Mouse (Mus musculus) intestine, embryonic 15.5 days (tissue): ENCODE data around the gene Raph1. TPM values are rescaled to one million over a fixed set of nuclear protein-coding genes. Genes with fewer than 3 reads are reported as not detected.

Experiments
- ATAC-seq: fragments of 200-750 bp; cut with Nextera tagmentation; 2 replicates; pipeline ENCODE4 v1.8.0; 2017; ENCODE audit warnings: moderate TSS enrichment, moderate library complexity
- H3K27ac ChIP-seq: fragments of 300-500 bp; sonication (generic); 2 replicates; pipeline ENCODE4 v1.5.1; 2015; ENCODE audit warnings: mild to moderate bottlenecking, inconsistent platforms
- H3K27me3 ChIP-seq: fragments of 300-500 bp; sonication (generic); replicated peaks from 2 replicates; pipeline ENCODE4 v1.6.1; 2015; ENCODE audit warnings: inconsistent platforms
- H3K36me3 ChIP-seq: fragments of 300-500 bp; sonication (generic); 2 replicates; pipeline ENCODE4 v1.6.1; 2015; ENCODE audit warnings: inconsistent platforms
- H3K4me1 ChIP-seq: fragments of 300-500 bp; sonication (generic); replicated peaks from 2 replicates; pipeline ENCODE4 v1.6.1; 2015; ENCODE audit warnings: inconsistent platforms
- H3K4me2 ChIP-seq: fragments of 300-500 bp; sonication (generic); replicated peaks from 2 replicates; pipeline ENCODE4 v1.6.1; 2015; ENCODE audit warnings: mild to moderate bottlenecking, inconsistent platforms
- H3K4me3 ChIP-seq: fragments of 300-500 bp; sonication (generic); replicated peaks from 2 replicates; pipeline ENCODE4 v1.5.1; 2015; ENCODE audit warnings: inconsistent platforms
- H3K9ac ChIP-seq: fragments of 300-500 bp; sonication (generic); 2 replicates; pipeline ENCODE4 v1.6.1; 2015; ENCODE audit warnings: inconsistent platforms
- H3K9me3 ChIP-seq: fragments of 300-500 bp; sonication (generic); 2 replicates; pipeline ENCODE4 v1.6.1; 2016; ENCODE audit warnings: inconsistent platforms
- WGBS: fragments of 180-500 bp; shearing (Covaris S2); methylation state at CpG from one replicate; pipeline ENCODE4 v1.1.7; 2015; 5-methylcytosine and 5-hydroxymethylcytosine counted together
- polyA plus RNA-seq: library from polyadenylated mRNA; unstranded; fragments of >200 nt; fragmentation: Nextera tagmentation; extraction: Ambion mirVana; gene quantifications from 2 replicates; pipeline ENCODE4 v1.2.1, GENCODE M21; 2015

Gene Raph1
- 26.5 and 28.6 TPM in 2 replicates for polyA plus RNA-seq

DNA sequence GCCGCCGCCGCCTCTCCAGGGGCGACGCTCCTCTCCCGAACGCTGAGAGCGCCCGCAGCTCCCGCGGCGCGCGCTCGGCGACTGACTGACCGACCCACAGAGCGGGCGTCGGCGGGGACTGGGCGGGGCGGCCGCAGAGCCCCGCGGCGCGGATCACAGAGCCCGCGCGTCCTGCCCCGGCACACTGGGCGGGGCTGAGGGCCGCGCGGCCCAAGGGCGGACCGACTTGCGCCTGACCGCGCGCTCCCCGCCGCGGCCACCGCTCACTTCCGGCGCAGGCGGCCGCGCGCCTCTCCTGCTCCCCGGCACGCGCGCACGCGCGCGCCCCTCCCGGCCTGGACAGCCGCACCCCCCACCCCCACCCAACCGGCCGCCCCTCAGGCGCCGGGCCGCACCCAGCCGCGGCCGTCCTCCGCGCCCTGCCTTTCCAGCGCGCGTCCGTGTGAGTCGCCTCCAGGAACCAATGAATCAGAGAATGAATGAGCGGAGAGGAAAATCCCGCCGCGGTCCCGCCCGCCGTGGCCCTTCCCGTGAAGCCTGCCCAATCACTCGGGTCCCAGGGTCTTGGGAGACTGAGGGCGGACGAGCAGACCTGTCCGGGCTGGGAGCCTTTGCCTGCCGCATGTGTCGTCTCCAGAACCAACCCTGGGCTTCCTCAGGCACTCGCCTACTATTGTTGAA lies at the start of gene Raph1:
Raph1 (minus strand) TSS at position 474 of the 681 bp plus-strand sequence.
- ATAC-seq = peak; percentile 99
- WGBS = under 1% methylated on average over 90 of the region's 92 CpGs

GRCm38 (mm10) chr1:60615703-60616102 lies 48.8 kb upstream of the Raph1 start:
- Histone ChIP-seq H3K27me3 (no peaks in the 10 kb centered on the region), H3K9ac (no peak overlapping the region), H3K9me3 (no peaks in the 10 kb centered on the region), H3K4me2 (no peak overlapping the region), H3K4me1 (0 out of 2 replicates have a peak, but pooled peaks cover 3% of the 10 kb centered on the region), H3K27ac (no peak overlapping the region), H3K4me3 (no peak overlapping the region), H3K36me3 (no peaks in the 10 kb centered on the region)
- WGBS = 76% methylated on average over 1 of the region's 1 CpGs
- no peak for ATAC-seq

More for the DNA sequence above, at the start of gene Raph1:
- no peaks in the 10 kb centered on the region for H3K9me3 ChIP-seq
- H3K4me1 ChIP-seq = no peaks in the 10 kb centered on the region
- H3K4me3 ChIP-seq = peak within 1 kb of the TSS; percentile 99
- peak within 1 kb of the TSS; percentile 77 for H3K4me2 ChIP-seq
- H3K36me3 ChIP-seq = no peaks in the 10 kb centered on the region
- peak within 1 kb of the TSS; percentile 98 for H3K9ac ChIP-seq
- peak within 1 kb of the TSS; percentile 96 for H3K27ac ChIP-seq
- H3K27me3 ChIP-seq = no peaks in the 10 kb centered on the region

GRCm38 (mm10) chr1:60614902-60615301 lies 48.0 kb upstream of the Raph1 start:
- Histone ChIP-seq H3K9me3 (no peaks in the 10 kb centered on the region), H3K4me1 (0 out of 2 replicates have a peak, but pooled peaks cover 3% of the 10 kb centered on the region), H3K9ac (no peak overlapping the region), H3K4me3 (no peak overlapping the region), H3K4me2 (no peak overlapping the region), H3K27ac (no peak overlapping the region), H3K36me3 (no peaks in the 10 kb centered on the region), H3K27me3 (no peaks in the 10 kb centered on the region)
- 52% methylated on average over 1 of the region's 1 CpGs for WGBS
- ATAC-seq = no peak

DNA sequence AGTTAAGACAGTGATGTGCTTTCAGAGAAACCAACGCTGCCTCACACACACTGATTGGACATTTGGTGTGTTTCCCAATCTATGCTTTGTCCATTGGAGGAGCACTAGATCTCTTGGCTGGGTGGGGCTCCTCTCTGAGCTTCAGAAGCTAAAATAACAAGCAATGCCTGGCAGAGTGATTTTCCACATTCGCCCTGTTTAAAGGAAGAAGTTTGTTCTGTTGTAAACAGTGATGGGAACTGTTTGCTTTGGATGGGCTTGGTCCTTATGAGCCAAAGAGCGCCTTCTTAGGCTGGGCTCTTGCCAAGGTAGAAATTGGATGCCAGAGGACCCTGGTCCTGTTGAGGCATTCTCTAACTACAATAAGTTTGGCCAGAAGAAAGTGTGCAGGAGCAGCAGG lies 45.1 kb upstream of the Raph1 start:
- 0 out of 2 replicates have a peak, but pooled peaks cover 3% of the 10 kb centered on the region for H3K4me1 ChIP-seq
- no peaks in the 10 kb centered on the region for H3K9me3 ChIP-seq
- no peaks in the 10 kb centered on the region for H3K27me3 ChIP-seq
- H3K4me2 ChIP-seq = no peak overlapping the region
- H3K36me3 ChIP-seq = no peaks in the 10 kb centered on the region
- no peak overlapping the region for H3K9ac ChIP-seq
- H3K4me3 ChIP-seq = no peak overlapping the region
- 64% methylated on average over 3 of the region's 3 CpGs for WGBS
- H3K27ac ChIP-seq = no peak overlapping the region
- no peak for ATAC-seq

DNA sequence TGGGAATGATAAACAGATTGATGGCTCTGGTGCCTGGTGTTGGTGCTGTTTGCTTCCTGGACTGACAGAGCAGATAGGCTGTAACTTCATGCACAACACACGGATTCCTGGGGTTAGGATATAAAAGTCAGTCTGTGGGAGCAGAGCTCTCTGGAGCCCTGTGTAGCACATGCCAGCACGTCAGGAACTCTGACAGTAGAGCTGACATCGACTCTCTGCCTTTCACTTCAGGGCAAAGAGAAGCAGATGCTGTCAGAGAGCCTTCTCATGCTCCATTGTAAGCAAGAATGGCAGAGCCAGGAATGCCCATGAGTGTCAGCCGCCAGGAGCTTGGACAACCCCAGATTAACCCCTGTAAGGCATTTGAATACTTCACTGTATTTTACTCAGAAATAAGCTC lies 43.7 kb upstream of the Raph1 start:
- H3K9ac ChIP-seq = no peak overlapping the region
- no peak overlapping the region for H3K27ac ChIP-seq
- H3K4me3 ChIP-seq = no peak overlapping the region
- ATAC-seq = no peak
- no peaks in the 10 kb centered on the region for H3K27me3 ChIP-seq
- no peaks in the 10 kb centered on the region for H3K9me3 ChIP-seq
- no peaks in the 10 kb centered on the region for H3K36me3 ChIP-seq
- 70% methylated on average over 4 of the region's 4 CpGs for WGBS
- H3K4me2 ChIP-seq = no peak overlapping the region
- H3K4me1 ChIP-seq = 0 out of 2 replicates have a peak, but pooled peaks cover 3% of the 10 kb centered on the region

- Histone ChIP-seq H3K9ac (no peak overlapping the region), H3K27me3 (no peaks in the 10 kb centered on the region), H3K4me1 (0 out of 2 replicates have a peak, but pooled peaks cover 3% of the 10 kb centered on the region), H3K9me3 (no peaks in the 10 kb centered on the region), H3K4me2 (no peak overlapping the region), H3K27ac (peak overlapping the region; percentile 75), H3K4me3 (no peak overlapping the region), H3K36me3 (no peaks in the 10 kb centered on the region)
- ATAC-seq = peak; percentile 97
- WGBS = 62% methylated on average over 8 of the region's 8 CpGs
Observed at GRCm38 (mm10) chr1:60609011-60609775, 42.3 kb upstream of the Raph1 start.

DNA sequence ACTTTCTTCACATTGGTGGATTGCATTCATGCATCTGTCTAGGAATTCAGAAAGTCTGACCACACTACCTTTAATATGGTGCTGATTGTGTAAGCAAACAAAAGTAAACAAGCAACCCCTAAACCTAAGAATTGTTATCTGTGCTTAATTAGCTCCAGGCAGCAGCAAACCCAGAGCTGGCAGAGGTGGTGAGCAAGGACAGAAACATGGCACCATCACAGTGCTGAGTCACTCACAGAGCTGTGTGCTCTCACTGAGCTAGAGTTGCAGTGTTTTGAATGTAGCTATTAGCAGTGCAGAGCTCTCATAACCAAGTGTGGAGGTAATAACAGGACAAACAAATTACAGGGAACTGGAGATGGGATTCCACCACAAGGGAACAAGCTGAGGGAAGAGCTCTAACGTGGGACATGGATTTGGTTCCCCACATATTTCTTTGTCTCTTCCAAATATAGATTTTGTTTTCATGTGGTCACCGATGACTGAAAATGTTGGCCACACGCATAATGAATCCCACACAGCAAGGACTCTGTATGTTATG lies 37.6 kb upstream of the Raph1 start:
- no peaks in the 10 kb centered on the region for H3K27me3 ChIP-seq
- H3K36me3 ChIP-seq = no peaks in the 10 kb centered on the region
- no peak overlapping the region for H3K4me3 ChIP-seq
- ATAC-seq = no peak
- no peaks in the 10 kb centered on the region for H3K4me1 ChIP-seq
- H3K4me2 ChIP-seq = no peak overlapping the region
- H3K9me3 ChIP-seq = no peaks in the 10 kb centered on the region
- no peak overlapping the region for H3K27ac ChIP-seq
- H3K9ac ChIP-seq = no peak overlapping the region
- 87% methylated on average over 3 of the region's 3 CpGs for WGBS

GRCm38 (mm10) chr1:60600682-60601081 lies 33.8 kb upstream of the Raph1 start:
- no peak overlapping the region for H3K27ac ChIP-seq
- H3K9ac ChIP-seq = no peak overlapping the region
- no peaks in the 10 kb centered on the region for H3K4me1 ChIP-seq
- 85% methylated on average over 6 of the region's 6 CpGs for WGBS
- no peaks in the 10 kb centered on the region for H3K36me3 ChIP-seq
- H3K27me3 ChIP-seq = no peaks in the 10 kb centered on the region
- H3K4me2 ChIP-seq = no peak overlapping the region
- no peak overlapping the region for H3K4me3 ChIP-seq
- ATAC-seq = no peak
- no peaks in the 10 kb centered on the region for H3K9me3 ChIP-seq

GRCm38 (mm10) chr1:60599926-60600325 lies 33.0 kb upstream of the Raph1 start:
- H3K9me3 ChIP-seq = no peaks in the 10 kb centered on the region
- ATAC-seq = no peak
- 84% methylated on average over 3 of the region's 3 CpGs for WGBS
- no peaks in the 10 kb centered on the region for H3K36me3 ChIP-seq
- no peak overlapping the region for H3K4me3 ChIP-seq
- no peaks in the 10 kb centered on the region for H3K4me1 ChIP-seq
- no peak overlapping the region for H3K9ac ChIP-seq
- H3K27me3 ChIP-seq = no peaks in the 10 kb centered on the region
- no peak overlapping the region for H3K27ac ChIP-seq
- no peak overlapping the region for H3K4me2 ChIP-seq

GRCm38 (mm10) chr1:60599013-60599701 lies 32.3 kb upstream of the Raph1 start:
- H3K4me1 ChIP-seq = no peaks in the 10 kb centered on the region
- WGBS = 77% methylated on average over 6 of the region's 6 CpGs
- no peaks in the 10 kb centered on the region for H3K36me3 ChIP-seq
- no peak for ATAC-seq
- H3K27me3 ChIP-seq = no peaks in the 10 kb centered on the region
- no peak overlapping the region for H3K4me2 ChIP-seq
- H3K9ac ChIP-seq = no peak overlapping the region
- no peak overlapping the region for H3K27ac ChIP-seq
- H3K4me3 ChIP-seq = no peak overlapping the region
- no peaks in the 10 kb centered on the region for H3K9me3 ChIP-seq

DNA sequence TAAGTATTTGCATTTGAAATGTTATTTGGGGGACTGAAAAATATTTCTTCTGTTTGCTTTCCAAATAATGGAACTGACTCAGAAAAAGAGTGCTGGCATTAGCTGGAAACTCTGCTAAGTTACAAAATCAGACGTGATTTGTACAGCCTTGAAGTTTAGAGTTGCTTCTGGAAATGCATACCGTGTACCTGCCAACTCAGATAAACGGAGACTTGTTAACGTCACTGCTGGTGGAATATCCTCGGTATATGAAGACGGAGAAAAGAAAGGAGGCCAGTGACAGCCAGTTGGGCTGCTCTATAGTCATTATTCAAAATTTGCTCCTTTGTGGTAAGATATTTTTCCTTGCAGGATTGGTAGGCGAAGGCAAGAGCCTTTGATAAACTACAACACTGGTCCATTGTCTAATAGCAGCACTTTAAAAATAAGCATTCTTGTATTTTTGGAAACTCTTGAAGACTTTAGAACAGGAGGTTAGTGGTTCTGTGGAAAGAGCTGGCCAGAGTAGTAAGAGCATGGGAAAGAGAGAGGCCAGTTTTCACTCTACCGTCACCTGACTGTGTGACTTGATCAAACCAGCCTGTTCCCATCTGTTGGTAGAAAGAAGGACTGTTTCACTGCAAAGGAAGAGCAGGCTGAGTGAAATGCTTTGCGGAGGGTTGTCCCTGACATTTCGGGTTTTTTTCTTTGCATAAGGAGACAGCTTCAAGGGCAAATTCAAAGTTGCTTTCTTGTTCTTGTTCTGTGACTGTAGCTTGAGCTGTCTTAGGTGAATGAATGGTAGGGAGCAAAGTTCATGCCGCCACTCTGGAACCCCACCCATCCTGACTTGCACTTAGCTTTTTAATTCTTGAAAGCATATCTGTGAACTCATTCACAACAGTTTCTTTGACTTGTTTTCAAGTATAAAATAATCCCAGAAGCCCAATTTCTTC lies 29.7 kb upstream of the Raph1 start:
- H3K4me2 ChIP-seq = no peak overlapping the region
- H3K27ac ChIP-seq = no peak overlapping the region
- WGBS = 57% methylated on average over 11 of the region's 11 CpGs
- no peak overlapping the region for H3K4me3 ChIP-seq
- no peak overlapping the region for H3K9ac ChIP-seq
- H3K9me3 ChIP-seq = no peaks in the 10 kb centered on the region
- no peaks in the 10 kb centered on the region for H3K36me3 ChIP-seq
- peak; percentile 74 for ATAC-seq
- no peaks in the 10 kb centered on the region for H3K4me1 ChIP-seq
- H3K27me3 ChIP-seq = no peaks in the 10 kb centered on the region
